Mouse (Mus musculus): ENCODE data around the gene Etv6.

DNA sequence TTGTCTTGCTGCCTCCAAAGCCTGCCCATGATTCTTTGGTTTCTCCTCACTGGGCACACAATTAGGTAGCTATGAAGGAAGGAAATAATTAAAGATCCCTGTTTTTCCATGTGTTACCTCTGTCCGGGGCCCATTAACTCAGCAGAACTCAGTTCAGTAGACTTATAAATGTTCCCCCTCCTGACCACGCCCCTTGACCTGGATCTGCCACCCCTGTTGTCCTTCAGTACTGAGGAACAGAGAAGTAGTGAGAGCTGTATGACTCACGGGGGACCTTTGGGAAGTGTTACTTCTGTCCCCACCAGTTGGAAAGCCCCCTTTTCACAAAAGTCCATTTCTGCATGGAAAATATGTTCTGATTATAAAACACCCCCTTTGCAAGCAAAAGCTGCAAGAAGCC lies 226.4 kb downstream of the Etv6 start:
- TF ChIP-seq CTCF (IDR thresholded peaks at IDR 0.05; ENCODE audit: low read depth) (no peak), EP300 (IDR thresholded peaks at IDR 0.05; ENCODE audit: low read depth) (no peak)
